Mouse (Mus musculus) heart, embryonic 11.5 days (tissue): Measurements from ENCODE around the gene Foxn2. TPM values are rescaled to one million over a fixed set of nuclear protein-coding genes. Genes with fewer than 3 reads are reported as not detected.

Experiments used
- ATAC-seq: fragments of 200-750 bp; cut with Nextera tagmentation; replicated peaks from 2 replicates; pipeline ENCODE4 v1.8.0; 2017; ENCODE audit warnings: moderate library complexity; ENCODE audit not compliant: insufficient number of reproducible peaks, low FRiP score, low TSS enrichment
- H3K27ac ChIP-seq: fragments of 300-500 bp; sonication (generic); 2 replicates; pipeline ENCODE4 v1.5.1; 2014; ENCODE audit warnings: mild to moderate bottlenecking, low read depth, low read length
- H3K27me3 ChIP-seq: fragments of 300-500 bp; sonication (generic); 2 replicates; pipeline ENCODE4 v1.6.1; 2014; ENCODE audit warnings: mild to moderate bottlenecking, low read length, mixed read lengths; ENCODE audit not compliant: control insufficient read depth, insufficient read depth
- H3K36me3 ChIP-seq: fragments of 300-500 bp; sonication (generic); 2 replicates; pipeline ENCODE4 v1.6.1; 2014; ENCODE audit warnings: mild to moderate bottlenecking, low read length, moderate library complexity, mixed read lengths; ENCODE audit not compliant: control insufficient read depth, insufficient read depth
- H3K4me1 ChIP-seq: fragments of 300-500 bp; sonication (generic); 2 replicates; pipeline ENCODE4 v1.6.1; 2014; ENCODE audit warnings: low read length; ENCODE audit not compliant: control insufficient read depth, insufficient read depth
- H3K4me2 ChIP-seq: fragments of 300-500 bp; sonication (generic); 2 replicates; pipeline ENCODE4 v1.6.1; 2014; ENCODE audit warnings: mild to moderate bottlenecking, moderate library complexity
- H3K4me3 ChIP-seq: fragments of 300-500 bp; sonication (generic); 2 replicates; pipeline ENCODE4 v1.5.1; 2014; ENCODE audit warnings: low read depth, low read length
- H3K9ac ChIP-seq: fragments of 300-500 bp; sonication (generic); 2 replicates; pipeline ENCODE4 v1.6.1; 2014; ENCODE audit warnings: mild to moderate bottlenecking, low read depth, low read length, moderate library complexity
- H3K9me3 ChIP-seq: fragments of 300-500 bp; sonication (generic); replicated peaks from 2 replicates; pipeline ENCODE4 v1.6.1; 2016; ENCODE audit warnings: low read length; ENCODE audit not compliant: control insufficient read depth
- WGBS: fragments of 180-500 bp; shearing (Covaris S2); extraction: QIAGEN DNeasy Blood & Tissue Kit; methylation state at CpG from one replicate; pipeline ENCODE4 v1.1.7; 2014; ENCODE audit not compliant: insufficient replicate concordance; 5-methylcytosine and 5-hydroxymethylcytosine counted together
- polyA plus RNA-seq: library from polyadenylated mRNA; unstranded; fragments of >200 nt; fragmentation: Nextera tagmentation; extraction: Ambion mirVana; gene quantifications from 2 replicates; pipeline ENCODE4 v1.2.1, GENCODE M21; 2014

Foxn2 gene
- 7.4 and 8.0 TPM in 2 replicates for polyA plus RNA-seq

- H3K27ac ChIP-seq = peak within 1 kb of the TSS; percentile 91
- H3K27me3 ChIP-seq = no peaks in the 10 kb centered on the region
- H3K4me3 ChIP-seq = peak within 1 kb of the TSS; percentile 65
- no peaks in the 10 kb centered on the region for H3K36me3 ChIP-seq
- WGBS = under 1% methylated on average over 71 of the region's 93 CpGs
- ATAC-seq = peak; percentile 94
- H3K9ac ChIP-seq = peak within 1 kb of the TSS; percentile 86
- peaks cover 7% of the 10 kb centered on the region; the same call in 1 of the 2 replicates for H3K4me1 ChIP-seq
- H3K4me2 ChIP-seq = peak within 1 kb of the TSS; percentile 81
- no peaks in the 10 kb centered on the region for H3K9me3 ChIP-seq
These were observed at the start of gene Foxn2 for GRCm38 (mm10) chr17:88440285-88441000. Gene Foxn2 (plus strand): TSS chr17:88440711.

- Histone ChIP-seq H3K9ac (no peak overlapping the region), H3K27ac (no peak overlapping the region), H3K36me3 (no peaks in the 10 kb centered on the region), H3K4me2 (no peak overlapping the region), H3K4me1 (no peaks in the 10 kb centered on the region), H3K4me3 (no peak overlapping the region), H3K9me3 (no peaks in the 10 kb centered on the region), H3K27me3 (no peaks in the 10 kb centered on the region)
- WGBS = 66% methylated on average over 6 of the region's 6 CpGs
- ATAC-seq = no peak
These were observed 43.0 kb upstream of the Foxn2 start for GRCm38 (mm10) chr17:88397501-88397900.

GRCm38 (mm10) chr17:88398090-88398489, 42.4 kb upstream of the Foxn2 start:
- Histone ChIP-seq H3K4me2 (no peak overlapping the region), H3K27ac (no peak overlapping the region), H3K9ac (no peak overlapping the region), H3K36me3 (no peaks in the 10 kb centered on the region), H3K9me3 (no peaks in the 10 kb centered on the region), H3K4me3 (no peak overlapping the region), H3K4me1 (no peaks in the 10 kb centered on the region), H3K27me3 (no peaks in the 10 kb centered on the region)
- ATAC-seq = no peak
- 91% methylated on average over 6 of the region's 6 CpGs for WGBS

- Histone ChIP-seq H3K4me3 (no peak overlapping the region), H3K4me2 (no peak overlapping the region), H3K36me3 (no peaks in the 10 kb centered on the region), H3K27ac (no peak overlapping the region), H3K27me3 (0 out of 2 replicates have a peak, but pooled peaks cover 2% of the 10 kb centered on the region), H3K9ac (no peak overlapping the region), H3K9me3 (no peaks in the 10 kb centered on the region), H3K4me1 (no peaks in the 10 kb centered on the region)
- WGBS = 56% methylated on average over 4 of the region's 4 CpGs
- no peak for ATAC-seq
These were observed 41.7 kb upstream of the Foxn2 start for GRCm38 (mm10) chr17:88398854-88399253.

- WGBS = 61% methylated on average over 6 of the region's 6 CpGs
- Histone ChIP-seq H3K27ac (no peak overlapping the region), H3K27me3 (0 out of 2 replicates have a peak, but pooled peaks cover 3% of the 10 kb centered on the region), H3K4me3 (no peak overlapping the region), H3K9me3 (no peaks in the 10 kb centered on the region), H3K9ac (no peak overlapping the region), H3K4me1 (no peaks in the 10 kb centered on the region), H3K36me3 (no peaks in the 10 kb centered on the region), H3K4me2 (no peak overlapping the region)
- ATAC-seq = no peak
These were observed 40.4 kb upstream of the Foxn2 start for GRCm38 (mm10) chr17:88400122-88400521.

- no peak for ATAC-seq
- H3K36me3 ChIP-seq = no peaks in the 10 kb centered on the region
- no peak overlapping the region for H3K27ac ChIP-seq
- H3K4me1 ChIP-seq = no peaks in the 10 kb centered on the region
- WGBS = 68% methylated on average over 15 of the region's 15 CpGs
- no peak overlapping the region for H3K9ac ChIP-seq
- H3K4me2 ChIP-seq = no peak overlapping the region
- 0 out of 2 replicates have a peak, but pooled peaks cover 3% of the 10 kb centered on the region for H3K27me3 ChIP-seq
- H3K9me3 ChIP-seq = no peaks in the 10 kb centered on the region
- no peak overlapping the region for H3K4me3 ChIP-seq
These were observed 39.6 kb upstream of the Foxn2 start for GRCm38 (mm10) chr17:88400702-88401475.

- WGBS = 67% methylated on average over 6 of the region's 6 CpGs
- H3K27me3 ChIP-seq = 0 out of 2 replicates have a peak, but pooled peaks cover 3% of the 10 kb centered on the region
- H3K4me3 ChIP-seq = no peak overlapping the region
- H3K36me3 ChIP-seq = no peaks in the 10 kb centered on the region
- no peak for ATAC-seq
- no peaks in the 10 kb centered on the region for H3K9me3 ChIP-seq
- no peak overlapping the region for H3K9ac ChIP-seq
- no peak overlapping the region for H3K27ac ChIP-seq
- H3K4me2 ChIP-seq = no peak overlapping the region
- H3K4me1 ChIP-seq = no peaks in the 10 kb centered on the region
These were observed 37.2 kb upstream of the Foxn2 start for GRCm38 (mm10) chr17:88403269-88403668.

- Histone ChIP-seq H3K4me1 (no peaks in the 10 kb centered on the region), H3K27ac (no peak overlapping the region), H3K9me3 (no peaks in the 10 kb centered on the region), H3K4me3 (peak overlapping the region; percentile 30), H3K9ac (no peak overlapping the region), H3K27me3 (0 out of 2 replicates have a peak, but pooled peaks cover 3% of the 10 kb centered on the region), H3K4me2 (peak overlapping the region; percentile 61), H3K36me3 (no peaks in the 10 kb centered on the region)
- WGBS = 9% methylated on average over 6 of the region's 6 CpGs
- ATAC-seq = no peak
These were observed 36.0 kb upstream of the Foxn2 start for GRCm38 (mm10) chr17:88404471-88404870.
